Mouse (Mus musculus): ENCODE results near the gene Mark3. TPM values are rescaled to one million over a fixed set of nuclear protein-coding genes. Genes with fewer than 3 reads are reported as not detected.

Gene Mark3
- total and polyA plus RNA-seq, 3 experiments = 43.9 to 71.6 TPM; not detected in 1

DNA sequence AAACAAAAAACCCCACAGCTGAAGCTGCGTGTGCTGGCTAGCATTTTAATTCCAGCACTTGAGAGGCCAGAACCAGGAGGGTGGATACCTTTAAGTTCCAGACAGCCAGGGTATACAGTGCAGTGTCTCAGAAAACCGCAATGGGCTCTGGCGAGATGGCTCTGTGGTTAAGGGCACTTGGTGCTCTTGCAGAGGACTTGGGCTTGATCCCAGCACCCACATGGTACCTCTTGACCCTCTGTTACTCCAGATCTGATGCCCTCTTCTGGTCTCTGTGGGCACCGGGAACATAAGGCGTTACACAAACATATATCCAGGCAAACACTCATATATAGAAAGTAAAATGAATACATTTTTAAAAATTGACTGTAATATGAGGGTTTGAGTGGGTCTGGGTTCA lies 9.0 kb upstream of the Mark3 start:
- H3K4me1 ChIP-seq (ENCODE audit: control insufficient read depth in 1 of 2, insufficient read depth in 2 of 2, low read length in 2 of 2) = peaks cover 6 to 8% of the 10 kb centered on the region in 2 experiments
- no peak overlapping the region for H3K27ac ChIP-seq (ENCODE audit: control insufficient read depth, low read depth, low read length)
- H3K9me3 ChIP-seq (replicated peaks; ENCODE audit: insufficient read depth, low read length) = no peaks in the 10 kb centered on the region
- 0 out of 4 replicates have a peak, but pooled peaks cover 0 to 2% of the 10 kb centered on the region in 2 experiments for H3K36me3 ChIP-seq (ENCODE audit: control insufficient read depth in 1 of 2, insufficient read depth in 2 of 2, low read length in 2 of 2)
- H3K27me3 ChIP-seq (ENCODE audit: control insufficient read depth in 1 of 2, insufficient read depth in 2 of 2, low read length in 2 of 2) = no peaks in the 10 kb centered on the region
- no peak for DNase-seq (ENCODE audit: low read depth, low spot score)
- H3K9ac ChIP-seq (ENCODE audit: control insufficient read depth, low read depth, low read length, poor library complexity, severe bottlenecking) = no peak overlapping the region
- H3K79me2 ChIP-seq (ENCODE audit: control insufficient read depth, insufficient read depth, low read length, poor library complexity) = no peaks in the 10 kb centered on the region
- no peak overlapping the region for H3K4me3 ChIP-seq (ENCODE audit: control insufficient read depth in 1 of 2, insufficient read depth in 1 of 2, low read depth in 2 of 2, low read length in 2 of 2)
- TF ChIP-seq ZNF384 (IDR thresholded peaks at IDR 0.05; ENCODE audit: low read depth, low read length) (no peak), TCF12 (IDR thresholded peaks at IDR 0.05; ENCODE audit: low read depth, low read length) (no peak), NRF1 (IDR thresholded peaks at IDR 0.05; ENCODE audit: insufficient read depth, low read depth, low read length, poor library complexity, severe bottlenecking) (no peak), USF1 (IDR thresholded peaks at IDR 0.05; ENCODE audit: low read depth, low read length) (no peak), E2F4 (IDR thresholded peaks at IDR 0.05; ENCODE audit: borderline replicate concordance, low read depth, low read length) (no peak), POLR2AphosphoS5 (IDR thresholded peaks at IDR 0.05; ENCODE audit: borderline replicate concordance, low read depth, low read length) (no peak), SMC3 (IDR thresholded peaks at IDR 0.05; ENCODE audit: low read depth, low read length) (no peak), ELF1 (IDR thresholded peaks at IDR 0.05; ENCODE audit: low read depth, low read length) (no peak), KAT2A (conservative IDR thresholded peaks at IDR 0.05; ENCODE audit: low read depth, low read length) (no peak), USF2 (IDR thresholded peaks at IDR 0.05; ENCODE audit: borderline replicate concordance in 1 of 2, insufficient read depth in 1 of 2, low read depth in 1 of 2, low read length in 2 of 2) (no peak), MAX (IDR thresholded peaks at IDR 0.05; ENCODE audit: low read length) (no peak)

DNA sequence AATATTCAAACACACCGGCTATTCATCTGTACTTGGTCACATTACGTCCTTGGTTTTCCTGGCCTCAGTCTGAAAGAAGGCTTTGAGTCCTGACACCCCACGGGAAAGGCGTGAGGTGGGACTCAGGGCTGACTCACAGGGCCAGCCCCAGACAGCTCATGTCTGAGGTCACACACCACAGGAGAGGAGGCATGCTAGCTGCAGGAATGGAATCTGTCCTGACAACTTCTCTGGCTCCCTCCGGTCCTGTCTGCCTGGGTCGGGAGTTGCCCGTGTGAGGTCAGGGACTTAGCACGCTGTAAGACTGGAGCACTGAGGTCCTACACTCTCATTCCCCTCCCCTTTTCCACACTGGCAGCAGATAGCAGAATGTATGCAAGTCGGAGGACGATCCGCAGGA lies 5.5 kb upstream of the Mark3 start:
- H3K4me1 ChIP-seq (ENCODE audit: control insufficient read depth in 1 of 2, insufficient read depth in 2 of 2, low read length in 2 of 2) = peaks cover 0 to 10% of the 10 kb centered on the region in 2 experiments; a peak in 2 of 4 replicates
- TF ChIP-seq MYB (IDR thresholded peaks at IDR 0.05; ENCODE audit: low read depth, low read length) = no peak
- no peak for TF ChIP-seq ZMIZ1 (IDR thresholded peaks at IDR 0.05; ENCODE audit: low read depth, low read length)
- no peak for TF ChIP-seq USF2 (IDR thresholded peaks at IDR 0.05; ENCODE audit: borderline replicate concordance in 1 of 2, insufficient read depth in 1 of 2, low read depth in 1 of 2, low read length in 2 of 2)
- no peak for TF ChIP-seq SIN3A (IDR thresholded peaks at IDR 0.05; ENCODE audit: low read length)
- TF ChIP-seq NRF1 (IDR thresholded peaks at IDR 0.05; ENCODE audit: insufficient read depth, low read depth, low read length, poor library complexity, severe bottlenecking) = no peak
- TF ChIP-seq CTCF (IDR thresholded peaks at IDR 0.05 in 2 of 3, conservative IDR thresholded peaks at IDR 0.05 in 1 of 3; ENCODE audit: control insufficient read depth in 1 of 3, insufficient read depth in 1 of 3, low read depth in 2 of 3, low read length in 3 of 3, poor library complexity in 1 of 3, severe bottlenecking in 1 of 3) = no peak
- TF ChIP-seq POLR2AphosphoS5 (IDR thresholded peaks at IDR 0.05; ENCODE audit: borderline replicate concordance, low read depth, low read length) = no peak
- TF ChIP-seq GABPA (IDR thresholded peaks at IDR 0.05; ENCODE audit: low read depth, low read length) = no peak
- no peak for TF ChIP-seq GATA1 (IDR thresholded peaks at IDR 0.05; ENCODE audit: low read depth, low read length)
- no peak for TF ChIP-seq UBTF (IDR thresholded peaks at IDR 0.05; ENCODE audit: borderline replicate concordance, insufficient read depth, low read depth, low read length)
- no peak for TF ChIP-seq ELF1 (IDR thresholded peaks at IDR 0.05; ENCODE audit: low read depth, low read length)
- no peak for TF ChIP-seq MEF2A (IDR thresholded peaks at IDR 0.05; ENCODE audit: extremely low read depth, insufficient replicate concordance, low read depth, low read length, poor library complexity, severe bottlenecking)
- TF ChIP-seq E2F4 (IDR thresholded peaks at IDR 0.05; ENCODE audit: borderline replicate concordance, low read depth, low read length) = no peak
- TF ChIP-seq BHLHE40 (IDR thresholded peaks at IDR 0.05; ENCODE audit: borderline replicate concordance, low read depth, low read length) = no peak
- H3K4me3 ChIP-seq (ENCODE audit: control insufficient read depth in 1 of 2, insufficient read depth in 1 of 2, low read depth in 2 of 2, low read length in 2 of 2) = no peak overlapping the region
- DNase-seq (ENCODE audit: low read depth, low spot score) = no peak
- H3K36me3 ChIP-seq (ENCODE audit: control insufficient read depth in 1 of 2, insufficient read depth in 2 of 2, low read length in 2 of 2) = peaks cover 0 to 5% of the 10 kb centered on the region in 2 experiments; a peak in 1 of 4 replicates
- H3K27me3 ChIP-seq (ENCODE audit: control insufficient read depth in 1 of 2, insufficient read depth in 2 of 2, low read length in 2 of 2) = no peaks in the 10 kb centered on the region
- H3K79me2 ChIP-seq (ENCODE audit: control insufficient read depth, insufficient read depth, low read length, poor library complexity) = no peaks in the 10 kb centered on the region
- H3K9ac ChIP-seq (ENCODE audit: control insufficient read depth, low read depth, low read length, poor library complexity, severe bottlenecking) = no peak overlapping the region
- H3K9me3 ChIP-seq (replicated peaks; ENCODE audit: insufficient read depth, low read length) = no peaks in the 10 kb centered on the region
- no peak overlapping the region for H3K27ac ChIP-seq (ENCODE audit: control insufficient read depth, low read depth, low read length)
